Mouse (Mus musculus): ENCODE results near the gene Ppp1r14a.
A peak's percentile ranks its signal among the peaks of the same experiment; 100 is the strongest.

GRCm38 (mm10) chr7:29282074-29282554 lies 7.0 kb upstream of the Ppp1r14a start:
- no peak for TF ChIP-seq CTCF (IDR thresholded peaks at IDR 0.05)
- TF ChIP-seq EP300 (IDR thresholded peaks at IDR 0.05) = peak; percentile 41; the same call in 1 of the 2 replicates

All from lung, postnatal 0 days (tissue).